Mouse (Mus musculus) lung, embryonic 14.5 days (tissue): ENCODE measurements around the gene Rhbdf1. TPM values are rescaled to one million over a fixed set of nuclear protein-coding genes. Genes with fewer than 3 reads are reported as not detected.

Experiments used
- ATAC-seq: fragments of 200-750 bp; cut with Nextera tagmentation; 2 replicates; pipeline ENCODE4 v1.8.0; 2017; ENCODE audit warnings: mild to moderate bottlenecking, moderate TSS enrichment, moderate library complexity; ENCODE audit not compliant: insufficient read depth
- DNase-seq: peaks from one replicate; pipeline ENCODE4 v3.0.0-alpha.2; 2015
- H3K27ac ChIP-seq: fragments of 300-500 bp; sonication (generic); 2 replicates; pipeline ENCODE4 v1.5.1; 2014; ENCODE audit warnings: low read depth, mild to moderate bottlenecking, moderate library complexity
- H3K27me3 ChIP-seq: fragments of 300-500 bp; sonication (generic); 2 replicates; pipeline ENCODE4 v1.6.1; 2014; ENCODE audit warnings: low read length, control low read depth; ENCODE audit not compliant: insufficient read depth
- H3K36me3 ChIP-seq: fragments of 300-500 bp; sonication (generic); 2 replicates; pipeline ENCODE4 v1.6.1; 2014; ENCODE audit warnings: control low read depth; ENCODE audit not compliant: insufficient read depth
- H3K4me1 ChIP-seq: fragments of 300-500 bp; sonication (generic); 2 replicates; pipeline ENCODE4 v1.6.1; 2014; ENCODE audit warnings: antibody characterized with exemption, control low read depth; ENCODE audit not compliant: insufficient read depth
- H3K4me2 ChIP-seq: fragments of 300-500 bp; sonication (generic); 2 replicates; pipeline ENCODE4 v1.6.1; 2014; ENCODE audit warnings: mild to moderate bottlenecking
- H3K4me3 ChIP-seq: fragments of 300-500 bp; sonication (generic); 2 replicates; pipeline ENCODE4 v1.5.1; 2014; ENCODE audit warnings: low read depth, low read length
- H3K9ac ChIP-seq: fragments of 300-500 bp; sonication (generic); 2 replicates; pipeline ENCODE4 v1.6.1; 2014
- H3K9me3 ChIP-seq: fragments of 300-500 bp; sonication (generic); 2 replicates; pipeline ENCODE4 v1.6.1; 2016; ENCODE audit warnings: low read depth, low read length, control low read depth
- CTCF ChIP-seq: IDR thresholded peaks from 2 replicates; pipeline ENCODE4 v1.5.1; 2016; ENCODE audit warnings: antibody characterized with exemption, low read depth
- WGBS: fragments of 180-500 bp; shearing (Covaris S2); extraction: QIAGEN DNeasy Blood & Tissue Kit; methylation state at CpG from one replicate; pipeline ENCODE4 v1.1.7; 2014; 5-methylcytosine and 5-hydroxymethylcytosine counted together
- polyA plus RNA-seq: library from polyadenylated mRNA; unstranded; fragments of >200 nt; fragmentation: Nextera tagmentation; extraction: Ambion mirVana; gene quantifications from 2 replicates; pipeline ENCODE4 v1.2.1, GENCODE M21; 2014

Gene Rhbdf1
- polyA plus RNA-seq, 1 experiment from 2014 or later = 63.9 TPM

DNA sequence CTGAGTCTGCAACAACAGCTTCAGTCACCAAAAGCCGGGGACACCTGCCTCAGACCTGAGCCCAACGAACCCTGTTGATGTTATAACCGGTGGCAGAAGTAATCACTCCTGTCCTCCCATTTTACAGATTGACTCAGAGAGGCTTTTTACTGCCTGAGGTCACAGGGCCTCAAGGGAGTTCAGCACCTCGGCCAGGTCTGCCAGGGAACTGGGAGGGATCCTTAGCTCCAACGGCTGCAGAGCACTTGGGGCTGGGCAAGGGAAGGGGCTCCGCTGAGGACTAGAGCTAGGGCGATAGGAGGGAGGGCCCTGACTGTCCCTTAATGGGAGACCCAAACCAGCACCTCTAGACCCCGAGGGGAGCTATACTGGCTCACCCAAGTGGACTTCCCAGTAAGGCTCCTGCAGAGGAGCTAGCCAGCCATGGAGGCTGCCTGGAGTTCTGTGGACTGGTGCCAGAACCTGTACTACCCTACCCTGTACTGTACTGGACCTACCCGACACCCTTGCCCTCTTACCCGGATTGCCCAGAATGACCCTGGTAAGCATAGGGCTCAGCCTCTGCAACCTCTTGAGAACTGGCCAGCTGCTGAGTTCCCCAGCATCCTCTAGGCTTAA lies 1.4 kb downstream of the Rhbdf1 start:
- peak; percentile 31 for DNase-seq
- no peak for TF ChIP-seq CTCF
- Histone ChIP-seq H3K27ac (peak overlapping the region; percentile 98), H3K36me3 (peaks cover 25% of the 10 kb centered on the region), H3K4me3 (peak overlapping the region; percentile 94), H3K9me3 (no peaks in the 10 kb centered on the region), H3K9ac (peak overlapping the region; percentile 96), H3K4me2 (peak overlapping the region; percentile 81), H3K4me1 (peaks cover 25% of the 10 kb centered on the region), H3K27me3 (no peaks in the 10 kb centered on the region)
- ATAC-seq = peak; percentile 42
- 28% methylated on average over 10 of the region's 10 CpGs for WGBS

- H3K27me3 ChIP-seq = no peaks in the 10 kb centered on the region
- H3K9me3 ChIP-seq = no peaks in the 10 kb centered on the region
- 84% methylated on average over 10 of the region's 10 CpGs for WGBS
- peaks cover 17% of the 10 kb centered on the region; the same call in 1 of the 2 replicates for H3K4me1 ChIP-seq
- H3K4me3 ChIP-seq = no peak overlapping the region
- H3K4me2 ChIP-seq = no peak overlapping the region
- DNase-seq (no peak), ATAC-seq (no peak)
- no peak for TF ChIP-seq CTCF
- no peak overlapping the region for H3K9ac ChIP-seq
- no peak overlapping the region for H3K27ac ChIP-seq
- peaks cover 39% of the 10 kb centered on the region for H3K36me3 ChIP-seq
These were observed 2.8 kb downstream of the Rhbdf1 start for GRCm38 (mm10) chr11:32219287-32219686.

- no peak overlapping the region for H3K4me2 ChIP-seq
- peaks cover 46% of the 10 kb centered on the region for H3K36me3 ChIP-seq
- no peak overlapping the region for H3K9ac ChIP-seq
- no peak overlapping the region for H3K27ac ChIP-seq
- H3K27me3 ChIP-seq = no peaks in the 10 kb centered on the region
- H3K9me3 ChIP-seq = no peaks in the 10 kb centered on the region
- H3K4me1 ChIP-seq = peaks cover 16% of the 10 kb centered on the region; the same call in 1 of the 2 replicates
- no peak for TF ChIP-seq CTCF
- no peak overlapping the region for H3K4me3 ChIP-seq
- no peak for ATAC-seq
- WGBS = 66% methylated on average over 6 of the region's 6 CpGs
- no peak for DNase-seq
These were observed 3.5 kb downstream of the Rhbdf1 start for GRCm38 (mm10) chr11:32218501-32219050.

GRCm38 (mm10) chr11:32216851-32217250 lies 5.2 kb downstream of the Rhbdf1 start:
- no peak overlapping the region for H3K27ac ChIP-seq
- ATAC-seq (no peak), DNase-seq (peak; percentile 89)
- no peaks in the 10 kb centered on the region for H3K27me3 ChIP-seq
- TF ChIP-seq CTCF = peak; percentile 86
- H3K4me3 ChIP-seq = no peak overlapping the region
- H3K9me3 ChIP-seq = no peaks in the 10 kb centered on the region
- no peak overlapping the region for H3K9ac ChIP-seq
- no peak overlapping the region for H3K4me2 ChIP-seq
- peaks cover 63% of the 10 kb centered on the region for H3K36me3 ChIP-seq
- WGBS = 25% methylated on average over 8 of the region's 8 CpGs
- peaks cover 4% of the 10 kb centered on the region; the same call in 1 of the 2 replicates for H3K4me1 ChIP-seq

- no peak for ATAC-seq
- TF ChIP-seq CTCF = no peak
- Histone ChIP-seq H3K4me3 (no peak overlapping the region), H3K27ac (no peak overlapping the region), H3K9me3 (no peaks in the 10 kb centered on the region), H3K36me3 (peaks cover 76% of the 10 kb centered on the region), H3K9ac (no peak overlapping the region), H3K27me3 (no peaks in the 10 kb centered on the region), H3K4me2 (no peak overlapping the region), H3K4me1 (0 out of 2 replicates have a peak, but pooled peaks cover under 1% of the 10 kb centered on the region)
- DNase-seq = no peak
- WGBS = 92% methylated on average over 18 of the region's 18 CpGs
These were observed 6.5 kb downstream of the Rhbdf1 start for GRCm38 (mm10) chr11:32215372-32216162.

- 81% methylated on average over 9 of the region's 9 CpGs for WGBS
- no peak for ATAC-seq
These were observed 11.5 kb downstream of the Rhbdf1 start for GRCm38 (mm10) chr11:32210623-32211022.

More at GRCm38 (mm10) chr11:32210623-32211022, 11.5 kb downstream of the Rhbdf1 start:
- Histone ChIP-seq H3K9ac (no peak overlapping the region), H3K4me2 (no peak overlapping the region), H3K36me3 (peaks cover 80% of the 10 kb centered on the region), H3K4me3 (no peak overlapping the region), H3K4me1 (no peaks in the 10 kb centered on the region), H3K27ac (no peak overlapping the region), H3K9me3 (no peaks in the 10 kb centered on the region), H3K27me3 (no peaks in the 10 kb centered on the region)
- no peak for DNase-seq
- no peak for TF ChIP-seq CTCF
